Mouse (Mus musculus): Measurements from ENCODE around the gene Dkkl1. TPM values are rescaled to one million over a fixed set of nuclear protein-coding genes. Genes with fewer than 3 reads are reported as not detected.
"Not testable (repeated sequence)": the region's sequence is repeated elsewhere in the genome, so short reads cannot be mapped to it uniquely, and the experiment has no call there.

Dkkl1 gene
- total and polyA plus RNA-seq, 3 experiments, result not detected

GRCm38 (mm10) chr7:45193406-45193805 lies 18.5 kb downstream of the Dkkl1 start:
- no peak for DNase-seq

- no peak for DNase-seq
Observed at GRCm38 (mm10) chr7:45192585-45193310, 19.2 kb downstream of the Dkkl1 start.

GRCm38 (mm10) chr7:45191803-45192363 lies 20.1 kb downstream of the Dkkl1 start:
- no peak for DNase-seq

GRCm38 (mm10) chr7:45191161-45191560 lies 20.8 kb downstream of the Dkkl1 start:
- DNase-seq, result no peak

- no peak for DNase-seq
Observed at GRCm38 (mm10) chr7:45190186-45190585, 21.8 kb downstream of the Dkkl1 start.

- no peak for DNase-seq
Observed at GRCm38 (mm10) chr7:45189600-45189999, 22.3 kb downstream of the Dkkl1 start.

GRCm38 (mm10) chr7:45185921-45186320 lies 26.0 kb downstream of the Dkkl1 start:
- no peak for DNase-seq

GRCm38 (mm10) chr7:45183672-45184071 lies 28.3 kb downstream of the Dkkl1 start:
- no peak for DNase-seq

GRCm38 (mm10) chr7:45182606-45183005 lies 29.3 kb downstream of the Dkkl1 start:
- DNase-seq, result no peak

GRCm38 (mm10) chr7:45182199-45182601 lies 29.7 kb downstream of the Dkkl1 start:
- peak; percentile 94 for DNase-seq

- no peak for DNase-seq
Observed at GRCm38 (mm10) chr7:45181540-45181939, 30.4 kb downstream of the Dkkl1 start.

GRCm38 (mm10) chr7:45180896-45181477 lies 31.0 kb downstream of the Dkkl1 start, which contains the start of gene Pth2:
TSS of gene Pth2 (plus strand) at chr7:45180995.
- no peak for DNase-seq

- no peak for DNase-seq
Observed at GRCm38 (mm10) chr7:45179469-45179868, 32.5 kb downstream of the Dkkl1 start, which contains the start of gene Gfy. TSS of gene Gfy (minus strand) at chr7:45179569.

GRCm38 (mm10) chr7:45178550-45178949 lies 33.4 kb downstream of the Dkkl1 start:
- DNase-seq, result no peak

GRCm38 (mm10) chr7:45176356-45176755 lies 35.6 kb downstream of the Dkkl1 start:
- DNase-seq, result no peak

GRCm38 (mm10) chr7:45175929-45176328 lies 36.0 kb downstream of the Dkkl1 start:
- no peak for DNase-seq

- no peak for DNase-seq
Observed at GRCm38 (mm10) chr7:45175398-45175797, 36.5 kb downstream of the Dkkl1 start.

GRCm38 (mm10) chr7:45174567-45175280 lies 37.2 kb downstream of the Dkkl1 start:
- DNase-seq, result no peak

- not testable (repeated sequence) for DNase-seq
Observed at GRCm38 (mm10) chr7:45173772-45174171, 38.2 kb downstream of the Dkkl1 start.

GRCm38 (mm10) chr7:45172974-45173373 lies 39.0 kb downstream of the Dkkl1 start:
- no peak for DNase-seq

GRCm38 (mm10) chr7:45169495-45169894 lies 42.5 kb downstream of the Dkkl1 start:
- no peak for DNase-seq

- no peak for DNase-seq
Observed at GRCm38 (mm10) chr7:45168656-45169055, 43.3 kb downstream of the Dkkl1 start.
